33 mouse cellular contexts compared by ENCODE assay signal in genomic region chr4:133460006-133460405, GRCm38 (mm10). TPM values are rescaled to one million over a fixed set of nuclear protein-coding genes. Genes with fewer than 3 reads are reported as not detected.
"Had no signal": no experiment of that assay in that cellular context is flagged by ENCODE, and none has a peak within 500 bp of the region (broad histone marks: within the 10 kb centered on the region; RNA-seq: fewer than 3 reads in every experiment).

No protein-coding gene starts in this region.

- ATAC-seq: forebrain, embryonic 13.5 days; forebrain, embryonic 14.5 days; forebrain, embryonic 15.5 days; forebrain, embryonic 16.5 days; forebrain, postnatal 0 days had no signal

- H3K4me3 ChIP-seq: embryonic facial prominence, embryonic 10.5 days; embryonic facial prominence, embryonic 12.5 days; embryonic facial prominence, embryonic 13.5 days; embryonic facial prominence, embryonic 15.5 days; erythroblast, embryonic 14.5 days; forebrain, embryonic 10.5 days; forebrain, embryonic 12.5 days; forebrain, embryonic 13.5 days; forebrain, embryonic 15.5 days; gastrocnemius, adult 2 months had no signal

- H3K4me1 ChIP-seq: embryonic facial prominence, embryonic 12.5 days; embryonic facial prominence, embryonic 13.5 days; embryonic facial prominence, embryonic 15.5 days; forebrain, embryonic 15.5 days had no signal

- H3K4me2 ChIP-seq: embryonic facial prominence, embryonic 12.5 days; embryonic facial prominence, embryonic 13.5 days; embryonic facial prominence, embryonic 15.5 days; forebrain, embryonic 12.5 days; forebrain, embryonic 13.5 days; forebrain, embryonic 15.5 days had no signal

- H3K9ac ChIP-seq: embryonic facial prominence, embryonic 12.5 days; embryonic facial prominence, embryonic 13.5 days; embryonic facial prominence, embryonic 15.5 days; forebrain, embryonic 12.5 days; forebrain, embryonic 13.5 days; forebrain, embryonic 15.5 days; forebrain, postnatal 0 days had no signal

- H3K36me3 ChIP-seq: embryonic facial prominence, embryonic 10.5 days; embryonic facial prominence, embryonic 12.5 days; embryonic facial prominence, embryonic 13.5 days; embryonic facial prominence, embryonic 15.5 days; forebrain, embryonic 10.5 days; forebrain, embryonic 12.5 days; forebrain, embryonic 15.5 days had no signal

- H3K27ac ChIP-seq: embryonic facial prominence, embryonic 10.5 days; embryonic facial prominence, embryonic 12.5 days; embryonic facial prominence, embryonic 13.5 days; embryonic facial prominence, embryonic 15.5 days; forebrain, embryonic 10.5 days; forebrain, embryonic 12.5 days; forebrain, embryonic 13.5 days; forebrain, embryonic 15.5 days; gastrocnemius, adult 2 months had no signal

- H3K27me3 ChIP-seq: embryonic facial prominence, embryonic 12.5 days; embryonic facial prominence, embryonic 13.5 days; embryonic facial prominence, embryonic 15.5 days; forebrain, embryonic 12.5 days; forebrain, embryonic 13.5 days; forebrain, embryonic 15.5 days had no signal

- H3K9me3 ChIP-seq: embryonic facial prominence, embryonic 10.5 days; embryonic facial prominence, embryonic 12.5 days; embryonic facial prominence, embryonic 13.5 days; embryonic facial prominence, embryonic 15.5 days; forebrain, embryonic 10.5 days; forebrain, embryonic 12.5 days; forebrain, embryonic 13.5 days; forebrain, embryonic 15.5 days had no signal

- DNase-seq: cerebellum, adult 18-20 months; cerebellum, adult 2 months; cerebellum, adult 8-10 months; cerebellum, adult 9-10 months; cerebellum, adult 9-11 months; cerebellum, postnatal 10 days; cerebellum, postnatal 14 days; cerebellum, postnatal 25 days; cerebellum, postnatal 36 days; embryo, embryonic 11 days; forebrain, postnatal 0 days; gastrocnemius, adult 2 months; gastrocnemius, postnatal 10 days; gastrocnemius, postnatal 14 days; gastrocnemius, postnatal 25 days; gastrocnemius, postnatal 36 days; heart, adult 11 months had no signal

RNA-seq across cellular contexts. Expression of gene Tent5b, which starts 19.9 kb away (rescaled TPM):
- total RNA-seq: common myeloid progenitor, adult 5-6 weeks; granulocyte monocyte progenitor cell, adult 5-6 weeks had no signal
- polyA plus RNA-seq: erythroblast, embryonic 14.5 days had no signal

RNA-seq across cellular contexts. Expression of gene Trnp1, which starts 38.3 kb away (rescaled TPM):
- total RNA-seq: common myeloid progenitor, adult 5-6 weeks; granulocyte monocyte progenitor cell, adult 5-6 weeks had no signal
- polyA plus RNA-seq: erythroblast, embryonic 14.5 days had no signal

RNA-seq across cellular contexts. Expression of gene Kdf1, which starts 58.8 kb away (rescaled TPM):
- total RNA-seq: common myeloid progenitor, adult 5-6 weeks; forebrain, postnatal 0 days; gastrocnemius, adult 18-20 months; gastrocnemius, adult 2 months; gastrocnemius, adult 8-10 months; gastrocnemius, postnatal 10 days; gastrocnemius, postnatal 14 days; gastrocnemius, postnatal 25 days; gastrocnemius, postnatal 36 days; gastrocnemius, postnatal 4 days had no signal
- polyA plus RNA-seq: cerebellum, adult 2 months; erythroblast, embryonic 14.5 days had no signal
